Mouse (Mus musculus): ENCODE measurements around the gene C1qtnf4. TPM values are rescaled to one million over a fixed set of nuclear protein-coding genes. Genes with fewer than 3 reads are reported as not detected.

Gene C1qtnf4
- polyA plus RNA-seq, 1 experiment from 2014 or later: 8.8 TPM

Other genes with a start within 250 kb of the C1qtnf4 start
- 43.4 and 43.7 TPM in 2 replicates for gene Nup160, start 208.6 kb upstream of the C1qtnf4 start, polyA plus RNA-seq (2015; fragmentation: Nextera tagmentation; extraction: Ambion mirVana)
- gene Fnbp4, start 140.5 kb upstream of the C1qtnf4 start, polyA plus RNA-seq (2015; fragmentation: Nextera tagmentation; extraction: Ambion mirVana): 67.0 and 71.5 TPM in 2 replicates
- 0.44 and 0.57 TPM in 2 replicates for gene Agbl2, start 103.1 kb upstream of the C1qtnf4 start, polyA plus RNA-seq (2015; fragmentation: Nextera tagmentation; extraction: Ambion mirVana)
- 332 and 357 TPM in 2 replicates for gene Mtch2, start 38.7 kb upstream of the C1qtnf4 start, polyA plus RNA-seq (2015; fragmentation: Nextera tagmentation; extraction: Ambion mirVana)
- 27.8 and 29.8 TPM in 2 replicates for gene Kbtbd4, start 18.9 kb downstream of the C1qtnf4 start, polyA plus RNA-seq (2015; fragmentation: Nextera tagmentation; extraction: Ambion mirVana)
- 276 and 282 TPM in 2 replicates for gene Ndufs3, start 19.0 kb downstream of the C1qtnf4 start, polyA plus RNA-seq (2015; fragmentation: Nextera tagmentation; extraction: Ambion mirVana)
- gene Celf1, start 54.5 kb downstream of the C1qtnf4 start, polyA plus RNA-seq (2015; fragmentation: Nextera tagmentation; extraction: Ambion mirVana): 81.3 and 82.3 TPM in 2 replicates
- 1.2 and 1.5 TPM in 2 replicates for gene Rapsn, start 149.8 kb downstream of the C1qtnf4 start, polyA plus RNA-seq (2015; fragmentation: Nextera tagmentation; extraction: Ambion mirVana)
- 232 and 236 TPM in 2 replicates for gene Psmc3, start 168.1 kb downstream of the C1qtnf4 start, polyA plus RNA-seq (2015; fragmentation: Nextera tagmentation; extraction: Ambion mirVana)
- 26.5 and 32.4 TPM in 2 replicates for gene Slc39a13, start 184.6 kb downstream of the C1qtnf4 start, polyA plus RNA-seq (2015; fragmentation: Nextera tagmentation; extraction: Ambion mirVana)
- 7.9 and 8.9 TPM in 2 replicates for gene Spi1, start 196.5 kb downstream of the C1qtnf4 start, polyA plus RNA-seq (2015; fragmentation: Nextera tagmentation; extraction: Ambion mirVana)
- gene Mybpc3, start 232.3 kb downstream of the C1qtnf4 start, polyA plus RNA-seq (2015; fragmentation: Nextera tagmentation; extraction: Ambion mirVana): 0.05 and 0.06 TPM in 2 replicates